Mouse (Mus musculus) bone marrow, adult 2 months (tissue): ENCODE measurements around the gene Serinc5.

Source experiments
- CTCF ChIP-seq: fragments of 200-500 bp; IDR thresholded peaks from 2 replicates; pipeline ENCODE4 v1.5.1; 2011; ENCODE audit warnings: low read length, control low read depth; ENCODE audit not compliant: control insufficient read depth, insufficient read depth
- POLR2A ChIP-seq: fragments of 200-500 bp; IDR thresholded peaks from 2 replicates; pipeline ENCODE4 v1.6.1; 2011; ENCODE audit warnings: low read depth, mild to moderate bottlenecking, control low read depth, low read length, borderline replicate concordance; ENCODE audit not compliant: control insufficient read depth

- TF ChIP-seq POLR2A, result no peak
- TF ChIP-seq CTCF, result no peak
These were observed 42.4 kb downstream of the Serinc5 start for GRCm38 (mm10) chr13:92653283-92653682.
